Mouse (Mus musculus) kidney, postnatal 0 days (tissue): ENCODE measurements around the gene Tnfsf12. TPM values are rescaled to one million over a fixed set of nuclear protein-coding genes. Genes with fewer than 3 reads are reported as not detected.
A peak's percentile ranks its signal among the peaks of the same experiment; 100 is the strongest.

Experiments
- ATAC-seq: fragments of 200-750 bp; cut with Nextera tagmentation; replicated peaks from 2 replicates; pipeline ENCODE4 v1.8.0; 2017; ENCODE audit warnings: low read depth, moderate number of reproducible peaks, moderate TSS enrichment, moderate library complexity; ENCODE audit not compliant: low FRiP score
- DNase-seq: peaks from one replicate; pipeline ENCODE4 v3.0.0-alpha.2; 2016; ENCODE audit warnings: low spot score
- H3K27ac ChIP-seq: fragments of 300-500 bp; sonication (generic); 2 replicates; pipeline ENCODE4 v1.5.1; 2014; ENCODE audit warnings: mild to moderate bottlenecking
- H3K27me3 ChIP-seq: fragments of 300-500 bp; sonication (generic); 2 replicates; pipeline ENCODE4 v1.6.1; 2014; ENCODE audit warnings: low read length, mixed read lengths; ENCODE audit not compliant: insufficient read depth
- H3K36me3 ChIP-seq: fragments of 300-500 bp; sonication (generic); 2 replicates; pipeline ENCODE4 v1.6.1; 2014; ENCODE audit warnings: low read length, mixed read lengths; ENCODE audit not compliant: insufficient read depth
- H3K4me1 ChIP-seq: fragments of 300-500 bp; sonication (generic); replicated peaks from 2 replicates; pipeline ENCODE4 v1.6.1; 2014; ENCODE audit warnings: antibody characterized with exemption, low read length, mixed read lengths; ENCODE audit not compliant: insufficient read depth
- H3K4me2 ChIP-seq: fragments of 300-500 bp; sonication (generic); 2 replicates; pipeline ENCODE4 v1.6.1; 2014; ENCODE audit warnings: mild to moderate bottlenecking, low read length, moderate library complexity, mixed read lengths
- H3K4me3 ChIP-seq: fragments of 300-500 bp; sonication (generic); replicated peaks from 2 replicates; pipeline ENCODE4 v1.5.1; 2014; ENCODE audit warnings: low read depth, low read length
- H3K9ac ChIP-seq: fragments of 300-500 bp; sonication (generic); 2 replicates; pipeline ENCODE4 v1.6.1; 2014; ENCODE audit warnings: low read depth, low read length
- H3K9me3 ChIP-seq: fragments of 300-500 bp; sonication (generic); replicated peaks from 2 replicates; pipeline ENCODE4 v1.6.1; 2016; ENCODE audit warnings: low read length, inconsistent platforms, mixed read lengths
- CTCF ChIP-seq: IDR thresholded peaks from 2 replicates; pipeline ENCODE4 v1.5.1; 2016; ENCODE audit warnings: antibody characterized with exemption, low read depth, mild to moderate bottlenecking, moderate library complexity
- WGBS: fragments of 180-500 bp; shearing (Covaris S2); extraction: QIAGEN DNeasy Blood & Tissue Kit; methylation state at CpG from one replicate; pipeline ENCODE4 v1.1.7; 2014; 5-methylcytosine and 5-hydroxymethylcytosine counted together
- polyA plus RNA-seq: library from polyadenylated mRNA; unstranded; fragments of >200 nt; fragmentation: Nextera tagmentation; extraction: Ambion mirVana; gene quantifications from 2 replicates; pipeline ENCODE4 v1.2.1, GENCODE M21; 2015

Gene Tnfsf12
- polyA plus RNA-seq, 1 experiment from 2014 or later = 15.8 TPM

GRCm38 (mm10) chr11:69712954-69713672, 17.5 kb upstream of the Tnfsf12 start:
- Histone ChIP-seq H3K9ac (no peak overlapping the region), H3K27ac (peak overlapping the region; percentile 50; the same call in 1 of the 2 replicates), H3K4me3 (no peak overlapping the region), H3K4me1 (no peaks in the 10 kb centered on the region), H3K27me3 (no peaks in the 10 kb centered on the region), H3K36me3 (no peaks in the 10 kb centered on the region), H3K9me3 (no peaks in the 10 kb centered on the region), H3K4me2 (no peak overlapping the region)
- peak; percentile 80 for DNase-seq
- no peak for TF ChIP-seq CTCF
- WGBS = 45% methylated on average over 20 of the region's 20 CpGs
- ATAC-seq = peak; percentile 53

DNA sequence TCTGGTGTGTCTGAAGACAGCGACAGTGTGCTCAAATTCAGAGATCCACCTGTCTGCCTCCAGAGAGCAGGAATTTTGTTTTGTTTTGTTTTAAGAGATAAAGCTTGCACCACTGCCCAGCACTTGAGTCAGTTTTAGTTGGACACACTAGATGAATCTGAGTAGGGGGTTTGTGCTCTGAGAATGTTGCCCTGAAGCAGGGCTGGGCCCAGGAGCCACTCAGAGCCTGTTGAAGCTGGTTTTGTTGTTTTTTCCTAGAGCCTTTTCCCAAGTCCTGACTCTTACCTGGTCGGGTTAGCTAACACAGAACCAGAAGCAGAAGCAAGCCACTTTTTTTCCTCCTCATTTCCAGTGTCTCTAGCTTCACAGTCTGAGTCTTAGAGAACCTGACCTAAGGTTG, 15.4 kb upstream of the Tnfsf12 start:
- DNase-seq (no peak), ATAC-seq (no peak)
- WGBS = 80% methylated on average over 2 of the region's 2 CpGs
- no peaks in the 10 kb centered on the region for H3K27me3 ChIP-seq
- H3K9me3 ChIP-seq = no peaks in the 10 kb centered on the region
- no peak overlapping the region for H3K9ac ChIP-seq
- H3K36me3 ChIP-seq = no peaks in the 10 kb centered on the region
- no peaks in the 10 kb centered on the region for H3K4me1 ChIP-seq
- H3K4me3 ChIP-seq = no peak overlapping the region
- H3K4me2 ChIP-seq = no peak overlapping the region
- H3K27ac ChIP-seq = no peak overlapping the region
- no peak for TF ChIP-seq CTCF

DNA sequence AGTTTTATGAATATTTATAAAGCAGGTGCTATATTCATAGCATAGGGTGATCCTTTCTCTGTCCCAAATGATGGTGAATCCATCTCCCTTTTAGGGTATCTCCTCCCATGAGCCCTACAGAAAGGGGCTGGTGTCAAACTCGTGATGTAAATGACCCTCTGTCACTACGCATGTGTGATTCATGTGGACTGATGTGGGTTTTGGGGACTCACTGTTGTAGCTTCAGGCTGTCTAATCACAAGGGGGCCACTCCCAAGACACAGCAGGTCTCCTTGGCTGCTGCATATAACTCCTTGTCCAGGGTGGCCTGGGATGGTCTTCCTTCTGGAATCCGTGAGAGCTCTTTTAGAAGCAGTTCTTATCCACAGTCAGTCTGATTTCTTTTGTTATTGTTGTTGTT, 14.8 kb upstream of the Tnfsf12 start:
- no peak for TF ChIP-seq CTCF
- no peaks in the 10 kb centered on the region for H3K36me3 ChIP-seq
- no peak overlapping the region for H3K4me3 ChIP-seq
- DNase-seq = no peak
- H3K4me2 ChIP-seq = no peak overlapping the region
- H3K9me3 ChIP-seq = no peaks in the 10 kb centered on the region
- H3K27me3 ChIP-seq = no peaks in the 10 kb centered on the region
- H3K27ac ChIP-seq = no peak overlapping the region
- no peaks in the 10 kb centered on the region for H3K4me1 ChIP-seq
- WGBS = 78% methylated on average over 3 of the region's 3 CpGs
- H3K9ac ChIP-seq = no peak overlapping the region
- no peak for ATAC-seq

- Histone ChIP-seq H3K27me3 (no peaks in the 10 kb centered on the region), H3K4me2 (no peak overlapping the region), H3K9me3 (no peaks in the 10 kb centered on the region), H3K4me1 (no peaks in the 10 kb centered on the region), H3K9ac (no peak overlapping the region), H3K27ac (no peak overlapping the region), H3K36me3 (no peaks in the 10 kb centered on the region), H3K4me3 (no peak overlapping the region)
- ATAC-seq = no peak
- no peak for DNase-seq
- 54% methylated on average over 11 of the region's 11 CpGs for WGBS
- TF ChIP-seq CTCF = no peak
Measured at GRCm38 (mm10) chr11:69709554-69710446, 14.2 kb upstream of the Tnfsf12 start.

GRCm38 (mm10) chr11:69708614-69709265, 13.1 kb upstream of the Tnfsf12 start:
- no peak for DNase-seq
- Histone ChIP-seq H3K36me3 (no peaks in the 10 kb centered on the region), H3K4me2 (no peak overlapping the region), H3K27me3 (no peaks in the 10 kb centered on the region), H3K9me3 (no peaks in the 10 kb centered on the region), H3K9ac (no peak overlapping the region), H3K4me3 (no peak overlapping the region), H3K27ac (no peak overlapping the region), H3K4me1 (no peaks in the 10 kb centered on the region)
- no peak for ATAC-seq
- WGBS = 74% methylated on average over 3 of the region's 3 CpGs
- TF ChIP-seq CTCF = no peak

- no peaks in the 10 kb centered on the region for H3K27me3 ChIP-seq
- no peak for TF ChIP-seq CTCF
- no peak overlapping the region for H3K9ac ChIP-seq
- H3K27ac ChIP-seq = no peak overlapping the region
- ATAC-seq = no peak
- DNase-seq = no peak
- no peaks in the 10 kb centered on the region for H3K4me1 ChIP-seq
- no peak overlapping the region for H3K4me2 ChIP-seq
- WGBS = 82% methylated on average over 4 of the region's 4 CpGs
- no peaks in the 10 kb centered on the region for H3K36me3 ChIP-seq
- H3K4me3 ChIP-seq = no peak overlapping the region
- no peaks in the 10 kb centered on the region for H3K9me3 ChIP-seq
Measured at GRCm38 (mm10) chr11:69707873-69708381, 12.3 kb upstream of the Tnfsf12 start.
